Mouse (Mus musculus): ENCODE data around the gene Gm9733. TPM values are rescaled to one million over a fixed set of nuclear protein-coding genes. Genes with fewer than 3 reads are reported as not detected.
"Not testable (repeated sequence)": the region's sequence is repeated elsewhere in the genome, so short reads cannot be mapped to it uniquely, and the experiment has no call there.

Gm9733 gene
- not detected for polyA plus RNA-seq (2017; shearing (Covaris generic))

DNA sequence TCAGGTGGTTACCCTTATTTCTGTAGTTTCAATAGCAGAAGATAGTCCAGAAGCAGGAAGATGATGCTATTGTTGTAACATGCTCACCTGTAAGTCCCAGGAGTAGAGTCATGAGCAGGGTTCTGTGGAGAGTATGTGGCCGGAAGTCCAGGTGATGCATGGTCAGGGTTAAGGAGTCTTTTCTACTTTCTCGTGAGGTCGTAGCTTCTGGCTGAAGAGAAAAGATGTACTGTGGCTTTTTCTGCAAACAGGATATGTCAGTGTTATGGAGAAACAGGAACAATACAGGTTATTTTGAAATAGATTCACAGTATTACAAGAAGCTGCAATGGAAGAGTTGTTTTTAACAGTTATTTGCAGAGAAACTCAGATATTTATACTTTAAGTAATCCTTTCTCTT, at the start of gene Gm9733:
Gene Gm9733 (minus strand): TSS at position 240 of the 400 bp plus-strand sequence.
- ATAC-seq = no peak

DNA sequence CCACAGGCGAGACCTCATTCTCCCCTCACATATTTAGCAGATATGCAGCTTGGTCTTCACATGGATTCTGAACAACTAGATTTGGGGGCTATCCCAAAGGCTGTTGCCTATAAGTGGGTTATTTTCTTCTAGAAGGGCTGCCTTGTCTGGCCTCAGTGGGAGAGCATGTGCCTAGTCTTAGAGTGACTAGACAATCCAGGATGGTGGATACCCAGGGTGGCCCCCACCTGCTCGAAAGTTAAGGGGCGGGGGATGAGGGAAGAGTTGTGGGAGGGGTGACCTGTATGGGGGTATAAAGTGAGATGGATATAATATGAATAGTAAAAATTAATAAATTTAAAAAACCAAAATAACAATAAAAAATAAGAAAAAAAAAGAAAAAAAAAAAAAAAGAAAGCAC, 23.6 kb upstream of the Gm9733 start:
- ATAC-seq = not testable (repeated sequence)

DNA sequence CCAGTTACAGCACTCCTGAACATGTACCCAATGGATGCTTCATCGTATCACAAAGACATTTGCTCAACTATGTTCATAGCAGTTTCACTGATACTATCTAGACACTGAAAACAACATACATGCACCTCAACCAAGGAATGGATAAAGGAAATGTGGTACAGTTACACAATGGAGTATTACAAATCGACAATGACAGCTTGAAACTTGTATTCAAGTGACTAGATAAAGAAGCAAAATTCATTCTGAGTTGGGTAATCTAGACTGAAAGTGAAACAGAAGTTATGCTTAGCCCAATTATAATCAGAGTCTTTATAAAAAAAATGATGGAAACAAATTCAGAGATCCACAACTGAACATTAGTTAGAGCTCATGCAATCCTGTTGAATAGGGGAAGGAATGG, 18.2 kb upstream of the Gm9733 start:
- not testable (repeated sequence) for ATAC-seq

DNA sequence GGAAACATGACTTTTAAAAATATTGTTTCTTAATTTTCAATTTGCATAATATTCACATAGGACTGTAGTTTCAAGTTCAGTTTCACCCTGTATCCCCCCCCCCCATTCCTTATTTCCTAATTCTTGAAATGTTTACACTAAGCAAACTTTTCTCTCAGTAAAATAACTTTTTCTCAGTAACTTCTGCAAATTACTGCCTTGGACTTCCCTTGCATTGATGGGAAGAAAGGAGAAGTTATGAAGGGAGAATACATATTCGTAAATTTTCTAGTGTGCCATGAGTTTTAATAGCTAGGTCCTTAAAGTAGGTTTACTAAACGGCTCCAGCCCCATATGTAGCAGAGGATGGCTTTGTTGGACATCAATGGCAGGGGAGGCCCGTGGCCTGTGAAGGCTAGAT, 13.5 kb upstream of the Gm9733 start:
- ATAC-seq = not testable (repeated sequence)

DNA sequence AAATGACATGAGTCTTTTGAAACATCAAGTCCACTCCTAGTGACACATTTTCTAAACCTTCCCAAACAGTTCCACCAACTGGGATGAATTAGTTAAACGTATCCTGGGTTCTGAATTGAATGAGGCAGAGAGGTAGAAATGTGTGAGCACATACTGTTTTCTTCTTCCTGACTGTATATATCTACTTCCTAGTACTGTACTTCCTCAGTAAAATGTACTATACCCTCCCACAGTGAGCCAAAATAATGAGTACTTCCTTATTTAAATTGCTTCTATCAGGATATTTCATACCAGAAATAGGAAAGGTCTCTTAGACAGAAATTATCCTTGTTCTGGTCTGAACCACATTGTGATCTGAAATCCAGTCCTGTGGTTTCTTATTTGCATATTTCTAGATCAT, 8.2 kb upstream of the Gm9733 start:
- no peak for ATAC-seq

GRCm38 (mm10) chr3:15334182-15334581, 2.1 kb upstream of the Gm9733 start:
- no peak for ATAC-seq

DNA sequence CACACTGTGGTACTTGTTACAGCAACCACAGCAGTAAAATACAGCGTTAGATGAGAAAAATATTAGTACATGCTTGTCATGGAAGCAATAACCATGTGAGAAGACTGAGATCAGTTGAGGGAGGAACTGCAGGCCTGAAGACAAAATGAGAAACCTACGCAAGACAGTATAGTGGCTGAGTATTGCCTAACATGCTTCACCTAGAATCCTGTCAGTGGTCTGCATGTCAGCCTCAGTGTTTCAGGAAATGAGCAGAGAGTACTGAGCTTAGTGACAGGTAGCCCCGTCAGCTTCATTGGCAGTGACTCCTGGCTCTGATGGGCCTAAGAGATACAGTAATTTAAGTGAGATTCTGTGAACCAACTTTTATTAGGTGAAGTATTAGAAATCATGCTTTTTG, 557 bp downstream of the Gm9733 start:
- ATAC-seq = no peak

DNA sequence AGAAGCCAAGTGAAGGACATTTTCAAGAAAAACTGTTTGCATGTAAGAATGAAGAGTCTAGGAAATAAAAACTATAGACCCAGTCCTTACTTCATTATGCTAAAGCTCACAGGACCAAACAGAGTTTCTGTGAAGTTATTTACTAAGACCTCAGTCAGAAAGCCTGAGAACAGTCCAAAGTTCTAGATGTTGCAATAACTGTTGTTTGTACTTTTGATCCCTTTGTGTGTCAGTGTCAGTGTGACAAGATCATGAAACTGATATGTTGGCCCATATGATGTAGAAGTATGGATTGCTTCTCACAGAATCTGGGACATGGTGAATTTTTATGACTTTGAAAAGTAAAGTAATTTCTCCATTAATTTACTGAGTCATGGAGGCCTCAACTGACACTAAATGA, 2.6 kb downstream of the Gm9733 start:
- no peak for ATAC-seq

DNA sequence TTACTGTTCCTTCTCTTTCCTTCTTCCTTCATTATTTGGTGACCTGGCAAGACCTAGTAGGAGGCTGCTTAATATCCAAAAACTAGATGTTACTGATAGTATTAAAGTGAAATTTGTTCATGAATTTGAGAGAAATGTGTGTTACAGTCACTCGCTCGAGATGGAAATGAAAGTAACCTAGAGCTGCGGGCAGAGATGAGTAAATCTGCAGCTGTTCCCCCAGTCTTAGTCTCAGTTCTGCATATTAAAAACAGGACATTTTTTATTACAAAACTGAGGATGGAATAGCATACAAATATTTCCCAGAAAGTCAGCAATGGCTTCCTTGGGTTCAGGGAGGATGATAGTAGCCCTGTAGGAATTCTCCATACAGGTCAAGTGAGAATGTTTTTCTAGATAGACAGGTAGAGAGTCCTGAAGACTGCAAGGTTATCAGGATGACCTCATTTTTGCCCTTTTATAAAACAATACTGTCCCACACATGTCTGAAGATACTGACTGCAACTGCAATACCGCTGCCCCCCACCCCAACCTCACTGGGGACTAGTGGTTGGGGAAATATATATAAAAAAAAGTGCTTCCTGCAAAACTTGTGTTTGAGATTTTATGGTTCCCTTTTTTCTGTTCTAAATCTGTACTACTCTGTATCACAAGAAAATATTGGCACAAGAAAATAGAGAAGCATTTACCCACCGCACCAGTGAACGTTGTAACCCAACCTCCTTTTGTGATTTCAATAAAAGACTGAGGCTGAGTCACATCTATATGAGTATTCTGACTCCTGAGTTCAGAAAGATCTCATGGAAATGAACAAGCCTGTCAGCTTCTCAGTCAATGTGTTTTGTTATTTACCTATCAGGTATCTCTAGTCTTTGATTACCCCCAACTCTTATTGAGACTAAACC, 47.4 kb downstream of the Gm9733 start:
- ATAC-seq = no peak

GRCm38 (mm10) chr3:15275899-15276526, 56.1 kb downstream of the Gm9733 start:
- no peak for ATAC-seq

DNA sequence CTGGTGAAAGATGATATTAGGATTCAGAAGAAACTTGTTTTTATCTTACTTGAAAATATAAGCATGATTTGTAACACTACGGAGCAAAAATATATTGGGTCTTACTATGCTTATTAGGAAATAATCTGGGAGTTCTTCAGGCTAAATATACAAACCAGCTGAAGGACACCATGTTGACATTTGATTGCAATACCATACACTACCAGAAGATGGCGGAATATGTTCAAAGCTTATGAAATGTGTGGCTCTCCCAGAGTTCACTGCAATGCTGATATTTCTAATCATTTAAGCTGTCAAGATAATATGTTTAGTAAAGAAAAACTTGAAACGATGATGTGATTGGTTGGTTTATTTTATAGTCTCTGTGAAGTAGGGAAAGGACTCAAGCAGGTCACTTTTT, 67.7 kb downstream of the Gm9733 start:
- peak; percentile 40 for ATAC-seq

DNA sequence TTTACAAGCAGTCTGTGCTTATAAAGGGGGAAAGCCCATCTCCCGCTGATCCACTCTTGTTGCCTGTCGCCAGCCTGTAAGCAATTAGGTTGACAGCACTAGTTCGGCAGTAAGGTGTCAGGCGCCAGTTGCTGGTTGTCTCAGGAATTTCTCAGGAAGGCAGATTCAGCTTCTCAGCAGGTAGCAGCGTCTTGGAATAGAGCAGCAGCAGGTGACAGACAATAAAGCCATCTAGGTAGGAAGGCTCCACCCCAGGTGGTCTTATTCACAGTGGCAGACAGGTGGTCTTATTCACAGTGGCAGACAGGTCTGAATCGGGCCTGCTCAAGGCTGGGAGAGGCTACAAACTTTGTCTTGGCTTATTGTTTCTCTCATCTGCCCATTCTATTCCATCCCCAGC, 76.4 kb downstream of the Gm9733 start:
- ATAC-seq = no peak

Other genes with a start within 250 kb of the Gm9733 start
- gene Sirpb1a, start 94.2 kb upstream of the Gm9733 start, polyA plus RNA-seq (2017; shearing (Covaris generic)) = not detected
- under 1 TPM; 0.38 to 0.92 TPM for gene Sirpb1b, start 242.8 kb upstream of the Gm9733 start, polyA plus RNA-seq (2017; shearing (Covaris generic))